Mouse (Mus musculus): Measurements from ENCODE around the gene Adam12.

- TF ChIP-seq CTCF (conservative IDR thresholded peaks at IDR 0.05; ENCODE audit: low read length) (no peak), POU5F1 (IDR thresholded peaks at IDR 0.05; ENCODE audit: borderline replicate concordance, low read length) (no peak), NANOG (IDR thresholded peaks at IDR 0.05; ENCODE audit: borderline replicate concordance, low read length) (no peak)
Measured at GRCm38 (mm10) chr7:134084926-134085325, 147.0 kb downstream of the Adam12 start.

Measured in E14TG2a.4 (cell line).